Mouse (Mus musculus) C2C12 (cell line): ENCODE measurements at regions not wholly inside any gene's neighbourhood (a gene's known extent, or its start where the extent isn't known, plus 50 kb on each side); places are given as distances from the start of the nearest gene placed in this dataset.

Experiments used
- CTCF ChIP-seq: IDR thresholded peaks from one replicate; pipeline ENCODE4 v1.5.1; 2011; ENCODE audit not compliant: control insufficient read depth, insufficient read depth, insufficient read length
- MAX ChIP-seq: IDR thresholded peaks from one replicate; pipeline ENCODE4 v1.6.1; 2011; ENCODE audit warnings: mild to moderate bottlenecking, control low read depth
- MYOG ChIP-seq: IDR thresholded peaks from one replicate; pipeline ENCODE4 v1.6.1; 2011; ENCODE audit not compliant: control insufficient read depth, insufficient read length; ENCODE audit errors: extremely low read depth
- USF1 ChIP-seq: IDR thresholded peaks from one replicate; pipeline ENCODE4 v1.6.1; 2011; ENCODE audit warnings: low read depth, mild to moderate bottlenecking, control low read depth, moderate library complexity

DNA sequence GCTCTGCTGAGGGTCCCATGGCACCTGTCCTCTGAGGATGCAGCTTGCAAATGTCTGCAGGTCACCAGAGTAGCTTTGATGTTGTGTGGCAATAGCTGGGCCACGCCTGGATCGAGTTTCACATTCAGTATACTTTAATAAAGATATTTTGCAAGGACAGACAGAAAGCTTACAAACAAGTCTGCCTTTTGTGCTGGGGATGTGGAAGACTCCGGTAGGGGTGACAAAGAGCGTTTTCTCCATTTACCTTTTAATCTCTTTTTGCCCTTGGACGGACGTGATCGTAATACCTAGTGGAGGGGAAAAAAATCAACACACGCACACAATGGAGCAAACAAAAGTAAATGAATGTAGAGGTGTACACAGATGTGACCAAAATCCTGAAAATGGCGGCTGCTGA, 75.3 kb upstream of the Unc5a start:
- no peak for TF ChIP-seq CTCF
- no peak for TF ChIP-seq MYOG
- TF ChIP-seq USF1, result no peak
- TF ChIP-seq MAX, result no peak
